Mouse (Mus musculus) E14TG2a.4 (cell line): ENCODE results near the gene Taldo1.

Experiments used
- CTCF ChIP-seq: conservative IDR thresholded peaks from 2 replicates; pipeline ENCODE4 v1.5.1; 2014; ENCODE audit warnings: low read length
- NANOG ChIP-seq: IDR thresholded peaks from 2 replicates; pipeline ENCODE4 v1.6.1; 2014; ENCODE audit warnings: borderline replicate concordance, low read length, mixed read lengths

GRCm38 (mm10) chr7:141418970-141419369 lies 27.0 kb downstream of the Taldo1 start:
- no peak for TF ChIP-seq CTCF
- TF ChIP-seq NANOG = no peak
